Mouse (Mus musculus): ENCODE measurements around the gene Lyst. TPM values are rescaled to one million over a fixed set of nuclear protein-coding genes. Genes with fewer than 3 reads are reported as not detected.
A peak's percentile ranks its signal among the peaks of the same experiment; 100 is the strongest.
"Not testable (repeated sequence)": the region's sequence is repeated elsewhere in the genome, so short reads cannot be mapped to it uniquely, and the experiment has no call there.

The Lyst gene
- 45.9 and 46.5 TPM in 2 replicates for polyA plus RNA-seq (2012; ENCODE audit: insufficient read depth, insufficient read length, missing spikeins)

DNA sequence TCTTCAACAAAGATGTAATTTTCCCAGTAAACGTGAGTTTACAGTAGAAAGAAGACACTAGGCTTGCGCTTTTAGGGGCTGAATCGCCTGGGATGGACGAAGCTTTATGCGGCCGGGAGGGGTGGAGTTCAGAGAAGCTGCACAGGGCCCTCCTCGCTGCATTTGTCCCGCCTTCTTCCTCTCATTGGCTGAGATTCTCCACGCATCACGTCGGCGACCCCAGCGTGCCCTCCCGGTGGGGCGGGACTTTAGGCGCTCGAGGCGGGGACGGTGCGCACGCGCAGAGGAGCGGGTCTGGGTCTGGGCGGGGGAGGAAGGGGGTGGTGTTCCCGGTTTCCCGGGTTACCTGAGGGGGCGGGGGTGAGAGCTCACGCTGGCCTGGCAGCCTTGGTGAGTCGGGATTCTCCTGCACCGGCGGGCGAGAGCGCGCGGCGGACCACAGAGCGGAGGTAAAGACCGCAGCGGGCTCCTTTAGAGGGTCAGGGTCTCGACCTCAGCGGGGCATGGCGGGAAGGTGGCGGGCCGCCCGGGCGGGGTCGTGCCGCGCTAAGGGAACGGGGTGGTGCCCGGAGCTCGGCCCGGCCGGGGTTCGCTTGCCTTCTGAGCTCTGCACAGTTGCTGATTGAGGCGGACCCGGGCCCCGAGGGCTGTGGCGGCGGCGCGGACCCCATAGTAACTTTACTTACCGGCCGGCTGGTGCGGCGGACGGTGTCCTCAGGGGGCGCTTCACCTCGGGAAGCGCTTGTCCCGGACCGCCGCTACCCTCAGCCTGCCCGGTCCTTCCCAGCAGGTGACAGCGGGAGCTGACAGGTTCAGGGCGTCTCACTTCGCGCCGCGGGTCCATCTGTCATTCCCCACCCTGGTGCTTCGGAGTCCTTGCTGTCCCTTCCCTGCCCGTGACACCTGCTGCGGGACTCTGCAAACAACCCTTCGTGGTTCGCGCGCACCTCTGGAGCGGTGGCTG, at the start of gene Lyst:
Gene Lyst (plus strand): TSS at position 350 of the 964 bp plus-strand sequence.
- H3K4me1 ChIP-seq (ENCODE audit: control insufficient read depth, insufficient read depth, low read length) = peaks cover 30% of the 10 kb centered on the region
- H3K4me3 ChIP-seq (ENCODE audit: insufficient read depth, low read length) = peak within 1 kb of the TSS; percentile 84
- H3K27ac ChIP-seq (ENCODE audit: insufficient read depth, low read depth, low read length) = peak within 1 kb of the TSS; percentile 74
- TF ChIP-seq CTCF (IDR thresholded peaks at IDR 0.05; ENCODE audit: low read depth, low read length) (no peak), POLR2A (IDR thresholded peaks at IDR 0.05; ENCODE audit: borderline replicate concordance, low read depth, low read length) (no peak)

GRCm38 (mm10) chr13:13543073-13543472, 47.1 kb upstream of the Lyst start:
- H3K4me1 ChIP-seq (ENCODE audit: control insufficient read depth, insufficient read depth, low read length); H3K27ac ChIP-seq (ENCODE audit: insufficient read depth, low read depth, low read length); H3K4me3 ChIP-seq (ENCODE audit: insufficient read depth, low read length): not testable (repeated sequence)

- peaks cover 26% of the 10 kb centered on the region for H3K4me1 ChIP-seq (ENCODE audit: control insufficient read depth, insufficient read depth, low read length)
- no peak overlapping the region for H3K4me3 ChIP-seq (ENCODE audit: insufficient read depth, low read length)
- TF ChIP-seq POLR2A (IDR thresholded peaks at IDR 0.05; ENCODE audit: borderline replicate concordance, low read depth, low read length) (no peak), CTCF (IDR thresholded peaks at IDR 0.05; ENCODE audit: low read depth, low read length) (no peak)
- H3K27ac ChIP-seq (ENCODE audit: insufficient read depth, low read depth, low read length) = no peak overlapping the region
These were observed 43.4 kb upstream of the Lyst start for GRCm38 (mm10) chr13:13546792-13547191.

GRCm38 (mm10) chr13:13547889-13548288, 42.3 kb upstream of the Lyst start:
- no peak overlapping the region for H3K4me3 ChIP-seq (ENCODE audit: insufficient read depth, low read length)
- TF ChIP-seq CTCF (IDR thresholded peaks at IDR 0.05; ENCODE audit: low read depth, low read length) (no peak), POLR2A (IDR thresholded peaks at IDR 0.05; ENCODE audit: borderline replicate concordance, low read depth, low read length) (no peak)
- H3K27ac ChIP-seq (ENCODE audit: insufficient read depth, low read depth, low read length) = no peak overlapping the region
- H3K4me1 ChIP-seq (ENCODE audit: control insufficient read depth, insufficient read depth, low read length) = peaks cover 32% of the 10 kb centered on the region

DNA sequence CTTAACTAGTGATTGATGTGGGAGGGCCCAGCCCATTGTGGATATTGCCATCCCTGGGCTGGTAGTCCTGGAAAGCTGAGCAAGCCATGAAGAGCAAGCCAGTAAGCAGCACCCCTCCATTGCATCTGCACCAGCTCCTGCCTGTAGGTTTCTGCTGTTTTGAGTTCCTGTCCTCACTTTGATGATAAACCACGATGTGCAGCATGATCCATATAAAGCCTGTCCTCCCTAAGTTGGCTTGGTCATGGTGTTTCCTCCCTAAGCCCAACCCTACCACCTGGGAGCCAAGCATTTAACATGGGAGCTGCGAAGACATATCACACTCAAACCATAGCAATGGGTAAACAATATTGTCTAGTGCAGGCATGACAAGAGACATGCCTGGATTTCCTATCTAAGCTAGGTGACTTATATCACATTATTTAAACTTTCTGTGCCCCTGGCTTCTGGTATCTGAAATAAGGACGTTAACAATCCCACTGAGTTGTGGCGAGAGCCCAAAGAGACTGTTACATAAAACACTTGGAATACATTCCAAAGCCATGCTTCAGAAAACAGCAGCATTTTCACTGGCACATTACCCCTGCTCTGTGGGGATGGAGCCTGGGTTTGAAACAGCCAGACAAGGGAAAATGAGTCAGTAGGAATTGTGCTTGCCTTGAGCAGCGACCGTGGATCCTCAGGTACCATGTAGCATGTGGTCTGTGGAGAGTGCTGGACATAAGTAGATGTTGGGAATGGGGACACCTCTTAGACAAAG, 41.6 kb upstream of the Lyst start:
- TF ChIP-seq POLR2A (IDR thresholded peaks at IDR 0.05; ENCODE audit: borderline replicate concordance, low read depth, low read length) (no peak), CTCF (IDR thresholded peaks at IDR 0.05; ENCODE audit: low read depth, low read length) (no peak)
- Histone ChIP-seq H3K27ac (ENCODE audit: insufficient read depth, low read depth, low read length) (no peak overlapping the region), H3K4me3 (ENCODE audit: insufficient read depth, low read length) (no peak overlapping the region), H3K4me1 (ENCODE audit: control insufficient read depth, insufficient read depth, low read length) (peaks cover 37% of the 10 kb centered on the region)

DNA sequence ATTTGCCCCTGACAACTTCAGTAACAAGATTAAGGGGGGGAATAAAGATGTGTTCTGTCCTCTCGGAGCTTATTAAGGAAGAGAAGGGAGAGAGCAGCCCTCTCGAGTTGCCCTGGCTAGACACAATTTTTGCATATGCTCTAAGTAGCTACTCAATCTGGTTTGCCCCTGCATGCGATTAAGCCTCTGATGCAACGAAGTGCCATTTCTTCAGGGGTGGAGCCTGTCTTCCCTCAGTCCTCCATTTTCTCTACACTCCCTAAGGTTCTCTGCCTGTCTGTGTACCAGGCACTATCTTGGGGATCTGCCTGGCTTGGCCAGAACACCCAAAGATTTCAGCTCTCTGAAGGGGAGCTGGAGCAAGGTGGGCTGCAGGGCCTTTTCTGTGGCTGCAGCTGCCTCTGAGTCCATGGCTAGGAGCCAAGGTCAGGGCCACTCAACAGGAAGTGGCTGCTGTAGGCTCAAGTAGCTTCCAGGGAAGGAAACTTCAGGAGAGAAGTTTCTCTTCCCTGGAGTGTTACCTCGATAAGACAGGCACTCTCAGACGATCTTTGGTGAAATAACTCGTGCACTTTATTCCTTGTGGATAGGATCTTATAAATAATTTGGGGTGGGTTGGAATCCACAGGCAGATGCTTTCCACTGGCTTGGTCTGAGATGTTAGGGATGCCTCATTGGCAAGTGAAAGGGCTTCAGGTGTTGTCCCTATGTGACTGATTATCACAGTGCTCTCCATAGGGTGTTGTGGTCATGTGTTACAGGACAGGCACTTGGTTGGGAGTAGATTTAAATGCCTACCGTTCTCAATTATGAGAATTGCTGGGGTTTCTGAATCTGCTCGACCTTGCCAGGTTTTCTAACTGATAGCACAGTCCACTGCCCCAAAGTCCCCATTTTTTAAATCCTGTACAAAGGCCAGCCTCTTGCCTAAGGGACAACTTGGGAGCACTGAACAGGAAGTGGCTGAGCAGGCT, 40.2 kb upstream of the Lyst start:
- H3K4me1 ChIP-seq (ENCODE audit: control insufficient read depth, insufficient read depth, low read length) = peaks cover 48% of the 10 kb centered on the region
- H3K27ac ChIP-seq (ENCODE audit: insufficient read depth, low read depth, low read length) = peak overlapping the region; percentile 62
- H3K4me3 ChIP-seq (ENCODE audit: insufficient read depth, low read length) = no peak overlapping the region
- TF ChIP-seq CTCF (IDR thresholded peaks at IDR 0.05; ENCODE audit: low read depth, low read length) (no peak), POLR2A (IDR thresholded peaks at IDR 0.05; ENCODE audit: borderline replicate concordance, low read depth, low read length) (no peak)

- no peak overlapping the region for H3K4me3 ChIP-seq (ENCODE audit: insufficient read depth, low read length)
- peaks cover 50% of the 10 kb centered on the region for H3K4me1 ChIP-seq (ENCODE audit: control insufficient read depth, insufficient read depth, low read length)
- TF ChIP-seq POLR2A (IDR thresholded peaks at IDR 0.05; ENCODE audit: borderline replicate concordance, low read depth, low read length) (no peak), CTCF (IDR thresholded peaks at IDR 0.05; ENCODE audit: low read depth, low read length) (no peak)
- H3K27ac ChIP-seq (ENCODE audit: insufficient read depth, low read depth, low read length) = peak overlapping the region; percentile 37
These were observed 38.2 kb upstream of the Lyst start for GRCm38 (mm10) chr13:13552020-13552419.

- TF ChIP-seq CTCF (IDR thresholded peaks at IDR 0.05; ENCODE audit: low read depth, low read length) (no peak), POLR2A (IDR thresholded peaks at IDR 0.05; ENCODE audit: borderline replicate concordance, low read depth, low read length) (no peak)
- Histone ChIP-seq H3K4me3 (ENCODE audit: insufficient read depth, low read length) (no peak overlapping the region), H3K4me1 (ENCODE audit: control insufficient read depth, insufficient read depth, low read length) (peaks cover 63% of the 10 kb centered on the region), H3K27ac (ENCODE audit: insufficient read depth, low read depth, low read length) (peak overlapping the region; percentile 54)
These were observed 36.5 kb upstream of the Lyst start for GRCm38 (mm10) chr13:13553660-13554059.

DNA sequence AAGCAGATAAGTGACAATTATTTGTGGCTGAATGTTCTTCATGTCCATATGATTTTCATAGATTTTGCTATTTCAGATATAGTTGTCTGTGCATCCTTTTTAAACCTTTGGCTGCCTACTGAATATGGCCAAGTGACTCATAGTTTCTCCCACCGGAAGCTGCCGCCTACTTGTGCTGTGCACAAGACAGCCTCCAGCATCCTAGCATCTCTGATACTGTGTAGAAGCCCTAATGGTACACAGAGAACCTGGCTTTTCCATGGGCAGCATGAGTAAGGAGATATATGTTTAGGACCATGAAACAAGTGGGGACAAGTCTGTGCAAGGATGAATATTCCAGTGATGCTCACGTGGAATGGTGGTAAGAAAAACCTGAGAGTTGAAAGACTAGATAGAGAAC, 35.0 kb upstream of the Lyst start:
- peaks cover 61% of the 10 kb centered on the region for H3K4me1 ChIP-seq (ENCODE audit: control insufficient read depth, insufficient read depth, low read length)
- TF ChIP-seq CTCF (IDR thresholded peaks at IDR 0.05; ENCODE audit: low read depth, low read length) = no peak
- TF ChIP-seq POLR2A (IDR thresholded peaks at IDR 0.05; ENCODE audit: borderline replicate concordance, low read depth, low read length) = no peak
- no peak overlapping the region for H3K27ac ChIP-seq (ENCODE audit: insufficient read depth, low read depth, low read length)
- H3K4me3 ChIP-seq (ENCODE audit: insufficient read depth, low read length) = no peak overlapping the region
